Mouse (Mus musculus): ENCODE results near the gene Pck2. TPM values are rescaled to one million over a fixed set of nuclear protein-coding genes. Genes with fewer than 3 reads are reported as not detected.

The Pck2 gene
- total and polyA plus RNA-seq, 3 experiments = 10.7 to 33.6 (median 23.9) TPM

- Histone ChIP-seq H3K36me3 (replicated peaks) (peaks cover 57% of the 10 kb centered on the region), H3K9me3 (replicated peaks) (no peaks in the 10 kb centered on the region), H3K4me1 (ENCODE audit: insufficient read depth, low read depth, low read length) (peaks cover 38% of the 10 kb centered on the region), H3K4me3 (ENCODE audit: low read depth, low read length) (no peak overlapping the region; the same call in 1 of the 2 replicates), H3K27me3 (ENCODE audit: insufficient read depth, low read length) (no peaks in the 10 kb centered on the region)
- no peak for ATAC-seq (ENCODE audit: extremely low read depth, insufficient number of reproducible peaks, low FRiP score, poor library complexity, severe bottlenecking)
- no peak for DNase-seq (ENCODE audit: low spot score)
- TF ChIP-seq POLR2AphosphoS5 (IDR thresholded peaks at IDR 0.05; ENCODE audit: insufficient replicate concordance, low read depth, low read length) = no peak
- no peak for TF ChIP-seq GATA1 (IDR thresholded peaks at IDR 0.05; ENCODE audit: borderline replicate concordance, low read length)
- no peak for TF ChIP-seq CTCF (IDR thresholded peaks at IDR 0.05; ENCODE audit: low read depth, low read length)
- no peak for TF ChIP-seq GATA2 (IDR thresholded peaks at IDR 0.05; ENCODE audit: borderline replicate concordance, low read depth, low read length)
- TF ChIP-seq TAL1 (conservative IDR thresholded peaks at IDR 0.05; ENCODE audit: low read depth, low read length) = no peak
Observed at GRCm38 (mm10) chr14:55561860-55562259, 21.8 kb downstream of the Pck2 start.

- TF ChIP-seq POLR2AphosphoS5 (IDR thresholded peaks at IDR 0.05; ENCODE audit: insufficient replicate concordance, low read depth, low read length) (no peak), GATA2 (IDR thresholded peaks at IDR 0.05; ENCODE audit: borderline replicate concordance, low read depth, low read length) (no peak), TAL1 (conservative IDR thresholded peaks at IDR 0.05; ENCODE audit: low read depth, low read length) (no peak), GATA1 (IDR thresholded peaks at IDR 0.05; ENCODE audit: borderline replicate concordance, low read length) (no peak), CTCF (IDR thresholded peaks at IDR 0.05; ENCODE audit: low read depth, low read length) (no peak)
- no peak overlapping the region for H3K4me3 ChIP-seq (ENCODE audit: low read depth, low read length)
- DNase-seq (ENCODE audit: low spot score) (no peak), ATAC-seq (ENCODE audit: extremely low read depth, insufficient number of reproducible peaks, low FRiP score, poor library complexity, severe bottlenecking) (no peak)
- H3K36me3 ChIP-seq (replicated peaks) = peaks cover 71% of the 10 kb centered on the region
- H3K27me3 ChIP-seq (ENCODE audit: insufficient read depth, low read length) = no peaks in the 10 kb centered on the region
- H3K4me1 ChIP-seq (ENCODE audit: insufficient read depth, low read depth, low read length) = peaks cover 24% of the 10 kb centered on the region
- H3K9me3 ChIP-seq (replicated peaks) = no peaks in the 10 kb centered on the region
Observed at GRCm38 (mm10) chr14:55563249-55563648, 23.2 kb downstream of the Pck2 start.

GRCm38 (mm10) chr14:55565748-55566147 is 25.7 kb downstream of the Pck2 start:
- DNase-seq (ENCODE audit: low spot score) = no peak
- Histone ChIP-seq H3K9me3 (replicated peaks) (no peaks in the 10 kb centered on the region), H3K4me3 (ENCODE audit: low read depth, low read length) (no peak overlapping the region), H3K27me3 (ENCODE audit: insufficient read depth, low read length) (no peaks in the 10 kb centered on the region), H3K4me1 (ENCODE audit: insufficient read depth, low read depth, low read length) (peaks cover 24% of the 10 kb centered on the region), H3K36me3 (replicated peaks) (peaks cover 95% of the 10 kb centered on the region)
- no peak for TF ChIP-seq GATA1 (IDR thresholded peaks at IDR 0.05; ENCODE audit: borderline replicate concordance, low read length)
- no peak for TF ChIP-seq CTCF (IDR thresholded peaks at IDR 0.05; ENCODE audit: low read depth, low read length)
- no peak for TF ChIP-seq TAL1 (conservative IDR thresholded peaks at IDR 0.05; ENCODE audit: low read depth, low read length)
- no peak for ATAC-seq (ENCODE audit: extremely low read depth, insufficient number of reproducible peaks, low FRiP score, poor library complexity, severe bottlenecking)

GRCm38 (mm10) chr14:55567496-55567895 is 27.4 kb downstream of the Pck2 start:
- Histone ChIP-seq H3K27me3 (ENCODE audit: insufficient read depth, low read length) (no peaks in the 10 kb centered on the region), H3K4me1 (ENCODE audit: insufficient read depth, low read depth, low read length) (peaks cover 28% of the 10 kb centered on the region), H3K9me3 (replicated peaks) (no peaks in the 10 kb centered on the region), H3K36me3 (replicated peaks) (peaks cover 84% of the 10 kb centered on the region), H3K4me3 (ENCODE audit: low read depth, low read length) (no peak overlapping the region)
- DNase-seq (ENCODE audit: low spot score) (no peak), ATAC-seq (ENCODE audit: extremely low read depth, insufficient number of reproducible peaks, low FRiP score, poor library complexity, severe bottlenecking) (no peak)
- TF ChIP-seq GATA1 (IDR thresholded peaks at IDR 0.05; ENCODE audit: borderline replicate concordance, low read length) (no peak), POLR2AphosphoS5 (IDR thresholded peaks at IDR 0.05; ENCODE audit: insufficient replicate concordance, low read depth, low read length) (no peak), GATA2 (IDR thresholded peaks at IDR 0.05; ENCODE audit: borderline replicate concordance, low read depth, low read length) (no peak), CTCF (IDR thresholded peaks at IDR 0.05; ENCODE audit: low read depth, low read length) (no peak), TAL1 (conservative IDR thresholded peaks at IDR 0.05; ENCODE audit: low read depth, low read length) (no peak)

- DNase-seq (ENCODE audit: low spot score) = no peak
- H3K4me1 ChIP-seq (ENCODE audit: insufficient read depth, low read depth, low read length) = peaks cover 27% of the 10 kb centered on the region
- no peak overlapping the region for H3K4me3 ChIP-seq (ENCODE audit: low read depth, low read length)
- no peaks in the 10 kb centered on the region for H3K9me3 ChIP-seq (replicated peaks)
- ATAC-seq (ENCODE audit: extremely low read depth, insufficient number of reproducible peaks, low FRiP score, poor library complexity, severe bottlenecking) = no peak
- no peaks in the 10 kb centered on the region; the same call in 1 of the 2 replicates for H3K27me3 ChIP-seq (ENCODE audit: insufficient read depth, low read length)
- peaks cover 54% of the 10 kb centered on the region for H3K36me3 ChIP-seq (replicated peaks)
- TF ChIP-seq CTCF (IDR thresholded peaks at IDR 0.05; ENCODE audit: low read depth, low read length) = no peak
- TF ChIP-seq POLR2AphosphoS5 (IDR thresholded peaks at IDR 0.05; ENCODE audit: insufficient replicate concordance, low read depth, low read length) = no peak
- no peak for TF ChIP-seq GATA2 (IDR thresholded peaks at IDR 0.05; ENCODE audit: borderline replicate concordance, low read depth, low read length)
- no peak for TF ChIP-seq GATA1 (IDR thresholded peaks at IDR 0.05; ENCODE audit: borderline replicate concordance, low read length)
- TF ChIP-seq TAL1 (conservative IDR thresholded peaks at IDR 0.05; ENCODE audit: low read depth, low read length) = no peak
Observed at GRCm38 (mm10) chr14:55570588-55570987, 30.5 kb downstream of the Pck2 start.

GRCm38 (mm10) chr14:55571760-55572159 is 31.7 kb downstream of the Pck2 start:
- TF ChIP-seq GATA2 (IDR thresholded peaks at IDR 0.05; ENCODE audit: borderline replicate concordance, low read depth, low read length) (no peak), POLR2AphosphoS5 (IDR thresholded peaks at IDR 0.05; ENCODE audit: insufficient replicate concordance, low read depth, low read length) (no peak), GATA1 (IDR thresholded peaks at IDR 0.05; ENCODE audit: borderline replicate concordance, low read length) (no peak), TAL1 (conservative IDR thresholded peaks at IDR 0.05; ENCODE audit: low read depth, low read length) (no peak), CTCF (IDR thresholded peaks at IDR 0.05; ENCODE audit: low read depth, low read length) (no peak)
- no peak overlapping the region for H3K4me3 ChIP-seq (ENCODE audit: low read depth, low read length)
- no peak for DNase-seq (ENCODE audit: low spot score)
- no peaks in the 10 kb centered on the region; the same call in 1 of the 2 replicates for H3K27me3 ChIP-seq (ENCODE audit: insufficient read depth, low read length)
- no peak for ATAC-seq (ENCODE audit: extremely low read depth, insufficient number of reproducible peaks, low FRiP score, poor library complexity, severe bottlenecking)
- peaks cover 42% of the 10 kb centered on the region for H3K36me3 ChIP-seq (replicated peaks)
- H3K9me3 ChIP-seq (replicated peaks) = no peaks in the 10 kb centered on the region
- H3K4me1 ChIP-seq (ENCODE audit: insufficient read depth, low read depth, low read length) = peaks cover 38% of the 10 kb centered on the region

All from G1E (cell line).